Mouse (Mus musculus): ENCODE measurements at regions not wholly inside any gene's neighbourhood (a gene's known extent, or its start where the extent isn't known, plus 50 kb on each side); places are given as distances from the start of the nearest gene placed in this dataset.

DNA sequence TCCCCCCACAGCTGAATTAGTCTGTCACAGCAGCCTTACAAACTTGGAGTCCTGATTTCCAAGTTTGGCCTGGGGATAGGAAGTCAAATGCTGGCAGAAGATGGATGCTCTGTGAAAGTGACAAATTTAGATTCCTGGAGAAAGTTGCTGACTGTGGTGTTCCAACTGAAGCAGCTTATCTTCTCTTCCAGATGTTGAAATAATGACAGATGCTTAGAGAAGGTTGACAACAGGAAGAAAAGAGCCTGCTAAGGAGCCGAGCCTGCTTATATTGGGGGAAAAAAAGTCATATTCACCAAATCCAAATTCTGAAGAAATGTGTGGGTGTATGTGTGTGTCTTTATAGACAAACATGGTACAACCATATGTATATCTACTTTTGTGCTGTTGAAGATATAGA is 1380.4 kb upstream of the Cdh8 start:
- Histone ChIP-seq H3K36me3 (no peaks in the 10 kb centered on the region), H3K27ac (no peak overlapping the region), H3K27me3 (no peaks in the 10 kb centered on the region), H3K4me1 (replicated peaks) (no peaks in the 10 kb centered on the region), H3K4me2 (no peak overlapping the region), H3K9ac (replicated peaks) (no peak overlapping the region), H3K9me3 (no peaks in the 10 kb centered on the region), H3K4me3 (replicated peaks) (no peak overlapping the region)
- ATAC-seq (ENCODE audit: insufficient number of reproducible peaks, insufficient read depth, low FRiP score, low TSS enrichment, low read depth), result no peak
- WGBS, result 80% methylated on average over 1 of the region's 1 CpGs

DNA sequence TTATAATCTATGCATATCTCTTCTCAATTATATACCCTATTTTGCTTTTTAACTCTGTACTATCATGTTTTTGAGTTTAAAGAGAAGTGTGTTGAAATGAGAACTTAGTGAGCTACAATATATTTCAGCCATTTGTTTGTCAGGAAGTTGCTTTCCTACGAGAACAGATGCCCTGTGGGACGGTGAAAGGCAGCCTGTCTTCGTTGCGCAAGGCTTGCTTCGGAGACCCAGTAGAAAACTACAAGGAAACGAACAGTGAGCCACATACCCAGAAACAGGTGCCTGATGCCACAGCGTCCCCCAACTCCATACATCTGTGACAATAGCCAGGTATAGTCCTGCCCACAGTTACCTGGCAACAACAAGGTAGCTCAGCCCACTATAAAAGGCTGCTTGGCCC is 1377.7 kb upstream of the Cdh8 start:
- H3K27me3 ChIP-seq, result no peaks in the 10 kb centered on the region
- no peak overlapping the region for H3K4me2 ChIP-seq
- H3K9me3 ChIP-seq, result no peaks in the 10 kb centered on the region
- WGBS, result 88% methylated on average over 7 of the region's 7 CpGs
- H3K4me3 ChIP-seq (replicated peaks), result no peak overlapping the region
- no peaks in the 10 kb centered on the region for H3K4me1 ChIP-seq (replicated peaks)
- no peaks in the 10 kb centered on the region for H3K36me3 ChIP-seq
- H3K27ac ChIP-seq, result no peak overlapping the region
- ATAC-seq (ENCODE audit: insufficient number of reproducible peaks, insufficient read depth, low FRiP score, low TSS enrichment, low read depth), result no peak
- no peak overlapping the region for H3K9ac ChIP-seq (replicated peaks)

DNA sequence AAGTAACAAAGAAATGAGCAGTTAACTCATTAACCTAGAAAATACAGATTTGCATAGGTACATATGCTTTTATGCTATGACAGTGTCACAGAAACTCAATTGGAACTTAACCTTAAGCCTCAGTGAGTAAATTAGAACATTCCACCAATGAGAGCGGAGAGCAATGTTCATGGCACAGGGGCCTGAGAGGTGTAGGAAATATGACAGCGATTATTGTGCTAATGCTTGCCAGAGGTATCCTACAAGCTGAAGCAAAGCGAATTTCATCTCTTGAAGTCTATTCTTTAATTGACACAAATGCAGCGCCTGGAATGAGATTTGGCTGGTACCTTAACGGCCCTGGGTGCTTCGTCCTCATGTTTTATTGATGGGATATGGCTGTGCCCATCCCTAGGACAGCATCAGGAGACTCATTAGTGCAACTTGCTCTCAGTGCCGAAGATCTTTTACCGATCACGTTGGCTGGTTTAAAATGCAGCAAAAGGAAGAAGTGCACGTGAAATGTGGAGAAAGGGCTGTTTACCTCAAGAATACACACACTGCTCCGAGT is 1374.4 kb upstream of the Cdh8 start:
- no peak for ATAC-seq (ENCODE audit: insufficient number of reproducible peaks, insufficient read depth, low FRiP score, low TSS enrichment, low read depth)
- Histone ChIP-seq H3K9me3 (no peaks in the 10 kb centered on the region), H3K27me3 (no peaks in the 10 kb centered on the region), H3K9ac (replicated peaks) (no peak overlapping the region), H3K36me3 (no peaks in the 10 kb centered on the region), H3K4me3 (replicated peaks) (no peak overlapping the region), H3K4me2 (no peak overlapping the region), H3K4me1 (replicated peaks) (no peaks in the 10 kb centered on the region), H3K27ac (no peak overlapping the region)
- WGBS, result 82% methylated on average over 11 of the region's 11 CpGs

DNA sequence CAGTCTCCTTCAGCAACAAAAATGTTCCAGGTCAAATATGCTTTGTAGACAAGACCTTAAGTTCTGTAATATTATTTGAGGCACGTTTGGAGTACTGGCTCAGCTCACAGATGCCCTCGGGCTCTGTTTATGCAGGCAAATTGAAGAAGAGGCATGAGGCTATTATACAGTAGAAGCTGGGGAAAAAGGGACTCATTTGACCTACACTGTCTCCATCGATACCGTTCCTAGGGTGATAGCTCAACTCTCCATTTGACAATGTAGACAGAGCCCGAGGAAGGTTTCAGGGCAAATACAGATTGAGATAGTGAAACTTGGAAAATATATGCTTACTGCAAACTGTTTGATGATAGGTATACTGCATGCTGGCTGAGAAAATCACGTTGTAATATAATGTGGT is 1371.9 kb upstream of the Cdh8 start:
- ATAC-seq (ENCODE audit: insufficient number of reproducible peaks, insufficient read depth, low FRiP score, low TSS enrichment, low read depth), result no peak
- WGBS, result 81% methylated on average over 6 of the region's 6 CpGs
- Histone ChIP-seq H3K9ac (replicated peaks) (no peak overlapping the region), H3K4me3 (replicated peaks) (no peak overlapping the region), H3K36me3 (no peaks in the 10 kb centered on the region), H3K27ac (no peak overlapping the region), H3K4me1 (replicated peaks) (no peaks in the 10 kb centered on the region), H3K27me3 (no peaks in the 10 kb centered on the region), H3K4me2 (no peak overlapping the region), H3K9me3 (no peaks in the 10 kb centered on the region)

DNA sequence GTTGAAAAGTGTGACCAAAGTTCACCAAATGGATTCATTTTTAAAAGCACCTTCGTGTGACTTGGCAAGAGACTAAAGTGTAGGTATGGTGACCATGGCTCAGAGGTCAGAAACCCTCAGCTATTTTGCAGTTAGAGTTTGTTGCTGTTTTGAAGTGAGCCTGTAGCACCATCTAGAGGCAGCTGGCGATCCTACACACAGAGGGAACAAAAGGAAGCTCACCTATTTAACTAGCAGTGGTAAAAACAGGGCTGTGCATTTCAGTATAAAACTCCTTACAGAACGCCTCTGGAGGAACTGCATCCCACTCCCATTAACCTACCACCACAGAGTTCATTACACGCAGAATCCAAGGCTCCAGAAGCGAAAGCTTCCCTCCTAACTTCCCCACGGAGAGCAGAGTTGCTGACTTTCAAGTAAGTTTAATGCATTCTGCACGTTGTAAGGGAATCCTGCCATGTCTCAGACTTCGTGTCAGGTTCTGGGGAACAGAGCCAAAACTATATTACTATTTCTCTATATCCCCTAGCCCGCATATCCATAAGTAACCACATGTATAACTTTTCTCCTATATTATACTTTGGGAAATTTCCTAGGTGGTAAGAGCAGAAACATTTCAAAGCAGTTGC is 1356.6 kb upstream of the Cdh8 start:
- Histone ChIP-seq H3K27me3 (no peaks in the 10 kb centered on the region), H3K4me2 (peak overlapping the region; percentile 45), H3K4me1 (replicated peaks) (no peaks in the 10 kb centered on the region), H3K27ac (no peak overlapping the region), H3K4me3 (replicated peaks) (peak overlapping the region; percentile 24; the same call in 1 of the 2 replicates), H3K9ac (replicated peaks) (peak overlapping the region; percentile 23; the same call in 1 of the 2 replicates), H3K9me3 (no peaks in the 10 kb centered on the region), H3K36me3 (no peaks in the 10 kb centered on the region)
- 19% methylated on average over 9 of the region's 9 CpGs for WGBS
- peak; percentile 63; the same call in 1 of the 2 replicates for ATAC-seq (ENCODE audit: insufficient number of reproducible peaks, insufficient read depth, low FRiP score, low TSS enrichment, low read depth)

DNA sequence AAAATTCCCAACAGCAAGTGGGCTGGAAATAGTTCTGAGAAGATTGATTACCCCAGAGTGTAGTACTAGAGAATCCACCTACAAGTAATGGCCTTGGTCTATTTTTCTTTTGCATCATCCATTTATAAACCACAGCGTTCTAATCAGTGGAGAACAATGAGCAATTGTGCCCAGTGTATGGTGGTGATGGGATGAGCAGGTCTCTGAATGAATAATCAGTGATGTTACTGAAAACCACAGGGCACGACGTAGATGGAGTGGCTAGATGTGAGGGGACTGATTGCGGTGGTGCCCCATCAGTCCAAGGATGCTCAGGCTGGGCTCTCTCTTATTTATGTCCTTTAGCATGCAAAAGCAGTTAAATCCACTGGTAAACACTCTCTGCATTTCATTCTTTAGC is 1353.3 kb upstream of the Cdh8 start:
- Histone ChIP-seq H3K9me3 (no peaks in the 10 kb centered on the region), H3K27me3 (no peaks in the 10 kb centered on the region), H3K4me3 (replicated peaks) (no peak overlapping the region), H3K36me3 (no peaks in the 10 kb centered on the region), H3K27ac (no peak overlapping the region), H3K4me2 (no peak overlapping the region), H3K4me1 (replicated peaks) (no peaks in the 10 kb centered on the region), H3K9ac (replicated peaks) (no peak overlapping the region)
- 82% methylated on average over 4 of the region's 4 CpGs for WGBS
- no peak for ATAC-seq (ENCODE audit: insufficient number of reproducible peaks, insufficient read depth, low FRiP score, low TSS enrichment, low read depth)

DNA sequence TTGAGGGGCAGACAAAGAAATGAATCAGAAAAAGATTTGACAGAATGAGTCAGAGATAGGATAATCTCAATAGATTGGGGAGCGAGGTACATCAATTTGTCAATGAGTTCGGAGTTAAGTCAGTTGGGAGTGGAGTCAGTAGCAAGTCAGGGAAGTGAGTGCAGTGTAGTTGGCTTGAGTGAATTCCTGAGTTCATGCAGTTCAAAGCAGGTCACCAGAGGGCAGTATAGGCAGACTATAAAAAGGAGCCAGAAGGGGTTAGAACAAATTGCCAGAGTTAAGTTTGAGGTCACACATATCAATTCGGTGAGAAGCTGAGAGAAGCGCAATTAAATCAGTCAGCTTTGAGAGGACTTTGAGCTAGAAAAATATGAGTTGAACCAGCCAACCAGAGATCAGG is 1317.7 kb upstream of the Cdh8 start:
- no peaks in the 10 kb centered on the region for H3K27me3 ChIP-seq
- no peak for ATAC-seq (ENCODE audit: insufficient number of reproducible peaks, insufficient read depth, low FRiP score, low TSS enrichment, low read depth)

DNA sequence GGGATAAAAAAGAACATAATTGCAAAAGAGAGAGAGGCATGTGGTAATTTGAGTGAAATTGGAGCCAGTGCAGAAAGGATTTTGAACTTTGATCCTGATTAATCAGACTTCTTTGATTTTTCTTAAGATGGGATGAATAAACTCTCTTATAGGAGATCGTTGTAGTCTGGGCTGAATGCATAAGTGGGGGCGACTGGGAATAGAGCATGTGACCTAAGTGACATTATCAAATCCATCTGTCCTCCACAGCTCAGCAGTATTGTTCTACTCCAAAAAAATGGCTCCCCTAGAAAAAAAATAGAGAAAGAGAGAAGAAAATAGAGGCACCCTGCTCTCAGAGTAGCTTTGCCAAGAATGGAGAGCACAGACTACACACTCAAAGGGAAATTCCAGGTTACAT is 1286.1 kb upstream of the Cdh8 start:
- Histone ChIP-seq H3K9ac (replicated peaks) (no peak overlapping the region), H3K4me1 (replicated peaks) (no peaks in the 10 kb centered on the region), H3K36me3 (no peaks in the 10 kb centered on the region), H3K9me3 (no peaks in the 10 kb centered on the region), H3K27ac (no peak overlapping the region), H3K4me3 (replicated peaks) (no peak overlapping the region), H3K4me2 (no peak overlapping the region), H3K27me3 (no peaks in the 10 kb centered on the region)
- ATAC-seq (ENCODE audit: insufficient number of reproducible peaks, insufficient read depth, low FRiP score, low TSS enrichment, low read depth), result no peak
- WGBS, result 62% methylated on average over 2 of the region's 2 CpGs

More for the DNA sequence above, 1317.7 kb upstream of the Cdh8 start:
- no peak overlapping the region for H3K4me3 ChIP-seq (replicated peaks)
- H3K9me3 ChIP-seq, result no peaks in the 10 kb centered on the region
- no peak overlapping the region for H3K4me2 ChIP-seq
- H3K9ac ChIP-seq (replicated peaks), result no peak overlapping the region
- H3K27ac ChIP-seq, result no peak overlapping the region
- WGBS, result 85% methylated on average over 4 of the region's 4 CpGs
- no peaks in the 10 kb centered on the region for H3K36me3 ChIP-seq
- H3K4me1 ChIP-seq (replicated peaks), result no peaks in the 10 kb centered on the region

DNA sequence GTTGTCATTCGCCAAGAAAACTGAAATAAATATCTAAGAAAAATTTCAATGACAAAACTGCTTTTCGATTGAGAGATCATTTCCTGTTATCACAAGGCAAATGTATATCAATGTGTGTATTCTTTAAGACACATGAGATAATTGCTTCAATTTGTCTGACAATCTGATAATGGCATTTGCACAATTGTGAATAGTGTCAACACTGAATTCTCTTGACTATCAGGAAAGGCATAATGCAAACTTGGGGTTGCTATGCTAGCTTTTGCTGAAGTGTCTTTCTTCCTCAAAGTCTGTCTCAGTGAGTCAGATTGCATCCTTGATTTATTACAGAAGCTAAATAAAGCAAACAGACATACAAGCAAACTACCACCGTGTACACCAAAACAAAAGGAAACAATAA is 1278.8 kb upstream of the Cdh8 start:
- no peak overlapping the region for H3K27ac ChIP-seq
- no peak for ATAC-seq (ENCODE audit: insufficient number of reproducible peaks, insufficient read depth, low FRiP score, low TSS enrichment, low read depth)
- WGBS, result 89% methylated on average over 3 of the region's 3 CpGs
- H3K27me3 ChIP-seq, result no peaks in the 10 kb centered on the region
- H3K4me1 ChIP-seq (replicated peaks), result no peaks in the 10 kb centered on the region
- no peaks in the 10 kb centered on the region for H3K36me3 ChIP-seq
- no peak overlapping the region for H3K4me2 ChIP-seq
- H3K9ac ChIP-seq (replicated peaks), result no peak overlapping the region
- no peak overlapping the region for H3K4me3 ChIP-seq (replicated peaks)
- H3K9me3 ChIP-seq, result no peaks in the 10 kb centered on the region

DNA sequence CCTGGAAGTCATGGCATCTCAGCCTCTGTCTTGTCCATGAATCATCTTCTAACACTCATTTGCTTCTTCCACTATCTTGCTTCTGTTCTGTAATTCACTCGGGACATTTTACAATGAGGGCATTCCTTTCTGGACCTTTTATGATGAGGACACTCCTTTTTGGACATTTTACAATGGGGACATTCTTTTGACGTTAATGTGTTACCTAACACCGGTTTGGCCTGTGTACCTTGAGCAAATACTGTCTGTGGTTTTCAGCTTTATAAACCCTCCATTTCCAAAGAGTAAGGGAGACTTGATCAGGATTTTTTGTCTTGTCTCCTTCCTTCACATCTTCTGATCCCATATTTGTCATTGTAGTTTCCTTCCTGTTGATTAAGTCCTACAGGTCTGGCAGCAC is 1262.3 kb upstream of the Cdh8 start:
- Histone ChIP-seq H3K27ac (no peak overlapping the region), H3K9me3 (no peaks in the 10 kb centered on the region), H3K9ac (replicated peaks) (no peak overlapping the region), H3K4me3 (replicated peaks) (no peak overlapping the region), H3K4me2 (no peak overlapping the region), H3K4me1 (replicated peaks) (no peaks in the 10 kb centered on the region; the same call in 1 of the 2 replicates), H3K36me3 (no peaks in the 10 kb centered on the region), H3K27me3 (no peaks in the 10 kb centered on the region)
- WGBS, result 77% methylated on average over 3 of the region's 3 CpGs
- no peak for ATAC-seq (ENCODE audit: insufficient number of reproducible peaks, insufficient read depth, low FRiP score, low TSS enrichment, low read depth)
